Mouse (Mus musculus) neural tube, embryonic 15.5 days (tissue): Measurements from ENCODE around the gene Cldn12. TPM values are rescaled to one million over a fixed set of nuclear protein-coding genes. Genes with fewer than 3 reads are reported as not detected.

Source experiments
- ATAC-seq: fragments of 200-750 bp; cut with Nextera tagmentation; 2 replicates; pipeline ENCODE4 v1.8.0; 2017; ENCODE audit warnings: mild to moderate bottlenecking, moderate TSS enrichment, moderate library complexity; ENCODE audit not compliant: low FRiP score
- H3K27ac ChIP-seq: fragments of 300-500 bp; sonication (generic); replicated peaks from 2 replicates; pipeline ENCODE4 v1.5.1; 2015; ENCODE audit warnings: mild to moderate bottlenecking, inconsistent platforms
- H3K27me3 ChIP-seq: fragments of 300-500 bp; sonication (generic); replicated peaks from 2 replicates; pipeline ENCODE4 v1.6.1; 2015; ENCODE audit warnings: inconsistent platforms
- H3K36me3 ChIP-seq: fragments of 300-500 bp; sonication (generic); 2 replicates; pipeline ENCODE4 v1.6.1; 2015; ENCODE audit warnings: inconsistent platforms
- H3K4me1 ChIP-seq: fragments of 300-500 bp; sonication (generic); 2 replicates; pipeline ENCODE4 v1.6.1; 2015; ENCODE audit warnings: inconsistent platforms
- H3K4me2 ChIP-seq: fragments of 300-500 bp; sonication (generic); 2 replicates; pipeline ENCODE4 v1.6.1; 2015; ENCODE audit warnings: inconsistent platforms, mild to moderate bottlenecking, moderate library complexity
- H3K4me3 ChIP-seq: fragments of 300-500 bp; sonication (generic); replicated peaks from 2 replicates; pipeline ENCODE4 v1.5.1; 2015; ENCODE audit warnings: mild to moderate bottlenecking, inconsistent platforms
- H3K9ac ChIP-seq: fragments of 300-500 bp; sonication (generic); replicated peaks from 2 replicates; pipeline ENCODE4 v1.6.1; 2015; ENCODE audit warnings: mild to moderate bottlenecking, inconsistent platforms
- H3K9me3 ChIP-seq: fragments of 300-500 bp; sonication (generic); replicated peaks from 2 replicates; pipeline ENCODE4 v1.6.1; 2016; ENCODE audit warnings: inconsistent platforms
- WGBS: fragments of 180-500 bp; shearing (Covaris S2); methylation state at CpG from one replicate; pipeline ENCODE4 v1.1.7; 2015; ENCODE audit warnings: mixed read lengths; 5-methylcytosine and 5-hydroxymethylcytosine counted together
- polyA plus RNA-seq: library from polyadenylated mRNA; unstranded; fragments of >200 nt; fragmentation: Nextera tagmentation; extraction: Ambion mirVana; gene quantifications from 2 replicates; pipeline ENCODE4 v1.2.1, GENCODE M21; 2015

The Cldn12 gene
- polyA plus RNA-seq, 1 experiment from 2014 or later = 16.6 TPM

GRCm38 (mm10) chr5:5511401-5511800, 3.4 kb downstream of the Cldn12 start:
- Histone ChIP-seq H3K4me3 (no peak overlapping the region), H3K4me1 (peaks cover 15% of the 10 kb centered on the region), H3K27ac (no peak overlapping the region), H3K36me3 (0 out of 2 replicates have a peak, but pooled peaks cover 5% of the 10 kb centered on the region), H3K9ac (no peak overlapping the region), H3K4me2 (no peak overlapping the region), H3K27me3 (no peaks in the 10 kb centered on the region), H3K9me3 (no peaks in the 10 kb centered on the region)
- no peak for ATAC-seq
- WGBS = 72% methylated on average over 3 of the region's 3 CpGs

- H3K4me1 ChIP-seq = peaks cover 15% of the 10 kb centered on the region
- 71% methylated on average over 5 of the region's 5 CpGs for WGBS
Measured at GRCm38 (mm10) chr5:5510989-5511388, 3.8 kb downstream of the Cldn12 start.

GRCm38 (mm10) chr5:5510304-5510887, 4.4 kb downstream of the Cldn12 start:
- H3K4me3 ChIP-seq = no peak overlapping the region
- H3K4me1 ChIP-seq = peaks cover 15% of the 10 kb centered on the region
- H3K9ac ChIP-seq = no peak overlapping the region
- ATAC-seq = no peak
- no peak overlapping the region for H3K27ac ChIP-seq
- WGBS = 45% methylated on average over 10 of the region's 10 CpGs
- H3K9me3 ChIP-seq = no peaks in the 10 kb centered on the region
- H3K4me2 ChIP-seq = no peak overlapping the region
- no peaks in the 10 kb centered on the region for H3K27me3 ChIP-seq
- H3K36me3 ChIP-seq = 0 out of 2 replicates have a peak, but pooled peaks cover 5% of the 10 kb centered on the region

More at GRCm38 (mm10) chr5:5510989-5511388, 3.8 kb downstream of the Cldn12 start:
- no peak overlapping the region for H3K27ac ChIP-seq
- H3K4me3 ChIP-seq = no peak overlapping the region
- no peaks in the 10 kb centered on the region for H3K9me3 ChIP-seq
- H3K27me3 ChIP-seq = no peaks in the 10 kb centered on the region
- H3K36me3 ChIP-seq = 0 out of 2 replicates have a peak, but pooled peaks cover 5% of the 10 kb centered on the region
- ATAC-seq = no peak
- H3K9ac ChIP-seq = no peak overlapping the region
- no peak overlapping the region for H3K4me2 ChIP-seq

GRCm38 (mm10) chr5:5508231-5508630, 6.5 kb downstream of the Cldn12 start:
- Histone ChIP-seq H3K36me3 (0 out of 2 replicates have a peak, but pooled peaks cover 5% of the 10 kb centered on the region), H3K4me1 (peaks cover 10% of the 10 kb centered on the region), H3K27me3 (no peaks in the 10 kb centered on the region), H3K9me3 (no peaks in the 10 kb centered on the region), H3K27ac (no peak overlapping the region), H3K4me3 (0 out of 2 replicates have a peak overlapping the region, but pooled peaks have one; percentile 9), H3K4me2 (peak overlapping the region; percentile 45), H3K9ac (no peak overlapping the region)
- 40% methylated on average over 10 of the region's 10 CpGs for WGBS
- ATAC-seq = peak; percentile 21; the same call in 1 of the 2 replicates

- peak overlapping the region; percentile 45 for H3K4me2 ChIP-seq
- H3K9me3 ChIP-seq = no peaks in the 10 kb centered on the region
- no peaks in the 10 kb centered on the region for H3K27me3 ChIP-seq
- no peak overlapping the region for H3K9ac ChIP-seq
- 21% methylated on average over 20 of the region's 20 CpGs for WGBS
- 0 out of 2 replicates have a peak, but pooled peaks cover 5% of the 10 kb centered on the region for H3K36me3 ChIP-seq
- H3K27ac ChIP-seq = 0 out of 2 replicates have a peak overlapping the region, but pooled peaks have one; percentile 38
- peaks cover 10% of the 10 kb centered on the region for H3K4me1 ChIP-seq
- 0 out of 2 replicates have a peak overlapping the region, but pooled peaks have one; percentile 9 for H3K4me3 ChIP-seq
- peak; percentile 79 for ATAC-seq
Measured at GRCm38 (mm10) chr5:5507701-5508225, 7.0 kb downstream of the Cldn12 start.

- no peaks in the 10 kb centered on the region for H3K36me3 ChIP-seq
- H3K27ac ChIP-seq = no peak overlapping the region
- no peaks in the 10 kb centered on the region for H3K9me3 ChIP-seq
- H3K4me3 ChIP-seq = no peak overlapping the region
- peaks cover 10% of the 10 kb centered on the region for H3K4me1 ChIP-seq
- H3K4me2 ChIP-seq = no peak overlapping the region
- 85% methylated on average over 13 of the region's 13 CpGs for WGBS
- H3K27me3 ChIP-seq = no peaks in the 10 kb centered on the region
- 0 out of 2 replicates have a peak, but pooled peaks have one; percentile 14 for ATAC-seq
- no peak overlapping the region for H3K9ac ChIP-seq
Measured at GRCm38 (mm10) chr5:5504456-5504855, 10.3 kb downstream of the Cldn12 start.

GRCm38 (mm10) chr5:5503381-5503780, 11.4 kb downstream of the Cldn12 start:
- H3K9me3 ChIP-seq = no peaks in the 10 kb centered on the region
- H3K9ac ChIP-seq = no peak overlapping the region
- H3K4me2 ChIP-seq = no peak overlapping the region
- H3K4me3 ChIP-seq = no peak overlapping the region
- no peaks in the 10 kb centered on the region for H3K36me3 ChIP-seq
- no peaks in the 10 kb centered on the region for H3K27me3 ChIP-seq
- H3K4me1 ChIP-seq = peaks cover 10% of the 10 kb centered on the region
- ATAC-seq = no peak
- no peak overlapping the region for H3K27ac ChIP-seq
- WGBS = 84% methylated on average over 4 of the region's 4 CpGs

- H3K4me2 ChIP-seq = no peak overlapping the region
- H3K4me1 ChIP-seq = no peaks in the 10 kb centered on the region
- no peak overlapping the region for H3K27ac ChIP-seq
- no peak overlapping the region for H3K9ac ChIP-seq
- H3K9me3 ChIP-seq = no peaks in the 10 kb centered on the region
- no peak overlapping the region for H3K4me3 ChIP-seq
- H3K36me3 ChIP-seq = no peaks in the 10 kb centered on the region
- no peaks in the 10 kb centered on the region for H3K27me3 ChIP-seq
- WGBS = 92% methylated on average over 2 of the region's 2 CpGs
- no peak for ATAC-seq
Measured at GRCm38 (mm10) chr5:5501583-5501982, 13.2 kb downstream of the Cldn12 start.

GRCm38 (mm10) chr5:5496393-5496792, 18.4 kb downstream of the Cldn12 start:
- WGBS = 49% methylated on average over 3 of the region's 3 CpGs
- no peak for ATAC-seq

GRCm38 (mm10) chr5:5495042-5495441, 19.7 kb downstream of the Cldn12 start:
- H3K4me1 ChIP-seq = no peaks in the 10 kb centered on the region
- H3K27me3 ChIP-seq = no peaks in the 10 kb centered on the region; the same call in 1 of the 2 replicates
- no peaks in the 10 kb centered on the region for H3K36me3 ChIP-seq
- H3K9me3 ChIP-seq = no peaks in the 10 kb centered on the region
- H3K4me3 ChIP-seq = no peak overlapping the region
- no peak overlapping the region for H3K27ac ChIP-seq
- ATAC-seq = peak; percentile 39; the same call in 1 of the 2 replicates
- H3K9ac ChIP-seq = no peak overlapping the region
- WGBS = 91% methylated on average over 4 of the region's 4 CpGs
- no peak overlapping the region for H3K4me2 ChIP-seq

More at GRCm38 (mm10) chr5:5496393-5496792, 18.4 kb downstream of the Cldn12 start:
- no peak overlapping the region for H3K4me3 ChIP-seq
- H3K27me3 ChIP-seq = no peaks in the 10 kb centered on the region; the same call in 1 of the 2 replicates
- H3K9ac ChIP-seq = no peak overlapping the region
- no peak overlapping the region for H3K27ac ChIP-seq
- no peaks in the 10 kb centered on the region for H3K9me3 ChIP-seq
- no peak overlapping the region for H3K4me2 ChIP-seq
- no peaks in the 10 kb centered on the region for H3K36me3 ChIP-seq
- H3K4me1 ChIP-seq = no peaks in the 10 kb centered on the region

- Histone ChIP-seq H3K9me3 (no peaks in the 10 kb centered on the region), H3K27ac (no peak overlapping the region), H3K4me3 (no peak overlapping the region), H3K27me3 (no peaks in the 10 kb centered on the region; the same call in 1 of the 2 replicates), H3K4me1 (no peaks in the 10 kb centered on the region), H3K36me3 (no peaks in the 10 kb centered on the region), H3K9ac (no peak overlapping the region), H3K4me2 (peak overlapping the region; percentile 2; the same call in 1 of the 2 replicates)
- ATAC-seq = peak; percentile 75
- WGBS = 40% methylated on average over 16 of the region's 16 CpGs
Measured at GRCm38 (mm10) chr5:5494269-5495005, 20.3 kb downstream of the Cldn12 start.
